Mouse (Mus musculus) CH12.LX (cell line): ENCODE measurements at regions not wholly inside any gene's neighbourhood (a gene's known extent, or its start where the extent isn't known, plus 50 kb on each side); places are given as distances from the start of the nearest gene placed in this dataset.

Experiments
- DNase-seq: peaks from one replicate; pipeline ENCODE4 v3.0.0-alpha.2; 2013; ENCODE audit errors: extremely low read depth
- H3K27ac ChIP-seq: 2 replicates; pipeline ENCODE4 v1.5.1; 2012; ENCODE audit warnings: low read depth, mild to moderate bottlenecking, control low read depth, moderate library complexity; ENCODE audit not compliant: insufficient read depth
- H3K27me3 ChIP-seq: replicated peaks from 2 replicates; pipeline ENCODE3; 2012; ENCODE audit warnings: inconsistent platforms
- H3K36me3 ChIP-seq, 2 experiments: replicated peaks in 1 of 2; 2 replicates each; pipeline versions ENCODE3 to v1.6.1; 2012; ENCODE audit warnings: inconsistent platforms in 1 of 2, low read length in 1 of 2, mild to moderate bottlenecking in 1 of 2, mixed read lengths in 1 of 2, moderate library complexity in 1 of 2; ENCODE audit not compliant: control insufficient read depth in 1 of 2, insufficient read depth in 1 of 2
- H3K4me1 ChIP-seq, 2 experiments: 2 replicates each; pipeline ENCODE4 v1.6.1; 2012; ENCODE audit warnings: inconsistent platforms in 1 of 2, moderate library complexity in 1 of 2; ENCODE audit not compliant: insufficient read depth in 2 of 2, control insufficient read depth in 1 of 2
- H3K4me2 ChIP-seq: 2 replicates; pipeline ENCODE4 v1.6.1; 2012; ENCODE audit warnings: low read depth, mild to moderate bottlenecking, control low read depth; ENCODE audit not compliant: poor library complexity, insufficient read depth, severe bottlenecking
- H3K4me3 ChIP-seq, 3 experiments: fragments of 150-350 bp in 1 of 3; sonication (generic) in 1 of 3; replicated peaks in 1 of 3; 2 replicates each; pipeline versions ENCODE3 to v1.5.1; 2011 to 2012; ENCODE audit warnings: low read depth in 2 of 3, low read length in 2 of 3, mild to moderate bottlenecking in 2 of 3, moderate library complexity in 2 of 3, control low read depth in 1 of 3, improper control_type of control experiment in 1 of 3, inconsistent platforms in 1 of 3, mixed read lengths in 1 of 3; ENCODE audit not compliant: poor library complexity in 1 of 3
- H3K79me2 ChIP-seq: replicated peaks from 2 replicates; pipeline ENCODE4 v1.6.1; 2012; ENCODE audit warnings: mild to moderate bottlenecking, moderate library complexity; ENCODE audit not compliant: control insufficient read depth, poor library complexity, insufficient read depth, severe bottlenecking; ENCODE audit errors: extremely low read depth
- H3K9ac ChIP-seq: 2 replicates; pipeline ENCODE4 v1.6.1; 2012; ENCODE audit warnings: low read depth, mild to moderate bottlenecking, control low read depth, moderate library complexity; ENCODE audit not compliant: insufficient read depth
- H3K9me3 ChIP-seq: replicated peaks from 2 replicates; pipeline ENCODE3; 2012; ENCODE audit warnings: low read length, inconsistent platforms, mixed read lengths
- BHLHE40 ChIP-seq: IDR thresholded peaks from 2 replicates; pipeline ENCODE4 v1.6.1; 2011; ENCODE audit warnings: mild to moderate bottlenecking, low read depth, low read length, improper control_type of control experiment
- CTCF ChIP-seq, 2 experiments: IDR thresholded peaks in 1 of 2; conservative IDR thresholded peaks in 1 of 2; 2 replicates each; pipeline ENCODE4 v1.5.1; 2011 to 2012; ENCODE audit warnings: low read depth in 2 of 2, low read length in 2 of 2, improper control_type of control experiment in 1 of 2, inconsistent platforms in 1 of 2, mild to moderate bottlenecking in 1 of 2, moderate library complexity in 1 of 2
- E2F4 ChIP-seq: IDR thresholded peaks from 2 replicates; pipeline ENCODE4 v1.6.1; 2011; ENCODE audit warnings: low read depth, low read length, improper control_type of control experiment; ENCODE audit not compliant: insufficient replicate concordance
- EP300 ChIP-seq: IDR thresholded peaks from 2 replicates; pipeline ENCODE4 v1.6.1; 2011; ENCODE audit warnings: low read length, improper control_type of control experiment
- ETS1 ChIP-seq: conservative IDR thresholded peaks from 2 replicates; pipeline ENCODE4 v1.6.1; 2012; ENCODE audit warnings: low read depth, mild to moderate bottlenecking, inconsistent platforms, low read length, improper control_type of control experiment, moderate library complexity
- GABPA ChIP-seq: IDR thresholded peaks from 2 replicates; pipeline ENCODE4 v1.6.1; 2012; ENCODE audit warnings: low read depth, low read length, improper control_type of control experiment, inconsistent platforms; ENCODE audit not compliant: insufficient replicate concordance
- HCFC1 ChIP-seq: IDR thresholded peaks from 2 replicates; pipeline ENCODE4 v1.6.1; 2012; ENCODE audit warnings: low read depth, mild to moderate bottlenecking, inconsistent platforms, low read length, improper control_type of control experiment
- JUN ChIP-seq: IDR thresholded peaks from 2 replicates; pipeline ENCODE4 v1.6.1; 2011; ENCODE audit warnings: low read depth, mild to moderate bottlenecking, low read length, improper control_type of control experiment, moderate library complexity; ENCODE audit not compliant: insufficient read depth
- KAT2A ChIP-seq: IDR thresholded peaks from 2 replicates; pipeline ENCODE4 v1.6.1; 2012; ENCODE audit warnings: low read length, improper control_type of control experiment, inconsistent platforms; ENCODE audit not compliant: insufficient replicate concordance
- MAFK ChIP-seq: IDR thresholded peaks from 2 replicates; pipeline ENCODE4 v1.6.1; 2011; ENCODE audit warnings: low read length, improper control_type of control experiment; ENCODE audit not compliant: insufficient replicate concordance
- MXI1 ChIP-seq: IDR thresholded peaks from 2 replicates; pipeline ENCODE4 v1.6.1; 2011; ENCODE audit warnings: mild to moderate bottlenecking, low read depth, low read length, improper control_type of control experiment
- MYC ChIP-seq: IDR thresholded peaks from 2 replicates; pipeline ENCODE4 v1.6.1; 2011; ENCODE audit warnings: low read depth, mild to moderate bottlenecking, improper control_type of control experiment, low read length
- NELFE ChIP-seq: IDR thresholded peaks from 2 replicates; pipeline ENCODE4 v1.6.1; 2011; ENCODE audit warnings: low read depth, low read length, improper control_type of control experiment
- POLR2AphosphoS2 ChIP-seq: IDR thresholded peaks from 2 replicates; pipeline ENCODE4 v1.6.1; 2011; ENCODE audit warnings: low read depth, low read length, improper control_type of control experiment
- RAD21 ChIP-seq: IDR thresholded peaks from 2 replicates; pipeline ENCODE4 v1.6.1; 2011; ENCODE audit warnings: low read depth, mild to moderate bottlenecking, low read length, improper control_type of control experiment, moderate library complexity
- SMC3 ChIP-seq: IDR thresholded peaks from 2 replicates; pipeline ENCODE4 v1.6.1; 2011; ENCODE audit warnings: low read depth, low read length, improper control_type of control experiment
- TBP ChIP-seq: conservative IDR thresholded peaks from 2 replicates; pipeline ENCODE4 v1.6.1; 2011; ENCODE audit warnings: low read depth, low read length, improper control_type of control experiment
- TCF12 ChIP-seq: IDR thresholded peaks from 2 replicates; pipeline ENCODE4 v1.6.1; 2014; ENCODE audit warnings: low read depth, mild to moderate bottlenecking, inconsistent platforms, low read length, improper control_type of control experiment
- ZC3H11A ChIP-seq: IDR thresholded peaks from 2 replicates; pipeline ENCODE4 v1.6.1; 2012; ENCODE audit warnings: low read depth, mild to moderate bottlenecking, inconsistent platforms, low read length, improper control_type of control experiment
- ZKSCAN1 ChIP-seq: IDR thresholded peaks from 2 replicates; pipeline ENCODE4 v1.6.1; 2012; ENCODE audit warnings: low read depth, inconsistent platforms, low read length, improper control_type of control experiment, borderline replicate concordance
- ZMIZ1 ChIP-seq: IDR thresholded peaks from 2 replicates; pipeline ENCODE4 v1.6.1; 2012; ENCODE audit warnings: low read depth, mild to moderate bottlenecking, inconsistent platforms, low read length, improper control_type of control experiment
- dilution Hi-C: fragments of 300-500 bp; cut with MboI; formaldehyde crosslinking; loops from 2 replicates; pipeline ENCODE4 v1.14.3; 2020; ENCODE audit warnings: low sequenced_read_pairs; ENCODE audit not compliant: extremely low pct_unique_long_range_greater_than_20kb, extremely low pct_ligation_motif_present
- in situ Hi-C: fragments of 300-500 bp; cut with MboI; formaldehyde crosslinking; loops from 3 replicates; pipeline ENCODE4 v1.14.3; 2019; ENCODE audit warnings: low sequenced_read_pairs, low pct_ligation_motif_present, low pct_unique_long_range_greater_than_20kb, mixed read lengths

DNA sequence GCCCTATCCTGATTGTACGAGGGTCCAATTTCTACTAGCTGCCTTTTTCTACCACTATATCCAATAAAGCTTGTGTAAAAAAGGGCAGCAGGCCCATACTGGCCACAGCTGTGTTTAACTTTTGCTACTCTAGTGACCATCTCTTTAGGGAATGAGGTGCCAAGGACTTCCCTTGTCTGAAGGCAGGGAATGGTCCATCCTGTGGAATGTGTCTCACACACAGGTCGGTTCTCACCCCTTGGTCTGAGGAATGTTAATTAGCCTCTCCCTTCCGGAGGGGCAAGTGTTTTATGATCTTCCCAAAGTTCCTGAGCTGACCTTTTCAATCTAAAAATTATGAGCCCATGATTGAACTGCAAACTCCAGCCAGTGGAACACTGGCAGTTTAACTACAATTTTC lies 155.8 kb upstream of the Gulp1 start:
- no peaks in the 10 kb centered on the region for H3K9me3 ChIP-seq
- H3K4me3 ChIP-seq, result no peak overlapping the region
- dilution Hi-C loops, result no loop called here
- H3K36me3 ChIP-seq, result no peaks in the 10 kb centered on the region
- H3K27me3 ChIP-seq, result no peaks in the 10 kb centered on the region
- no peak overlapping the region for H3K27ac ChIP-seq
- no peaks in the 10 kb centered on the region for H3K79me2 ChIP-seq
- H3K9ac ChIP-seq, result no peak overlapping the region
- DNase-seq, result no peak
- no peak for TF ChIP-seq MXI1
- TF ChIP-seq TBP, result no peak
- no peak for TF ChIP-seq BHLHE40
- no peak for TF ChIP-seq CTCF (conservative IDR thresholded peaks at IDR 0.05 in 1 of 2, IDR thresholded peaks at IDR 0.05 in 1 of 2; ENCODE audit: low read depth in 2 of 2, low read length in 2 of 2)
- TF ChIP-seq ZKSCAN1, result no peak
- TF ChIP-seq ETS1, result no peak
- no peak for TF ChIP-seq ZC3H11A
- no peak for TF ChIP-seq MAFK
- TF ChIP-seq EP300, result no peak
- TF ChIP-seq POLR2AphosphoS2, result no peak
- no peak for TF ChIP-seq RAD21
- no peak for TF ChIP-seq ZMIZ1
- TF ChIP-seq E2F4, result no peak
- TF ChIP-seq SMC3, result no peak
- TF ChIP-seq, all 38 proteins: peak for 0
- in situ Hi-C loops, result no loop called here
- no peak overlapping the region for H3K4me2 ChIP-seq
- H3K4me1 ChIP-seq, result no peaks in the 10 kb centered on the region

DNA sequence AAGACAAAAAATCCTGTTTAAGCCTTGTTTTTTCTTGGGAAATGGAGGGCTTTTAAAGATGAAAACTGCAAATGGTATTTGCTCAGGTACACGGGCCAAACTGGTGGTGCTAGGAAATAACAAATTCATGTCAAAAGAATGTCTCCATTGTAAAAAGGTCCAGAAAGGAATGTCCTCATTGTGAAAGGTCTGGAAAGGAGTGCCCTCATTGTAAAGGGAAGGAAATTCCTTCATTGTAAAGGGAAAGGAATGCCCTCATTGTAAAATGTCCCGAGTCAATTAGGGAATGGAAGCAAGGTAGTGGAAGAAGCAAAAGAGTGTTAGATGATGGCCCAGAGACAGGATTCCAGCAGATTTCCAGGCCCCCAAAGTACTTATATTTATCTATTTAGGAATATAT lies 153.2 kb upstream of the Gulp1 start:
- no peak for DNase-seq
- Histone ChIP-seq H3K4me3 (no peak overlapping the region), H3K27me3 (no peaks in the 10 kb centered on the region), H3K79me2 (no peaks in the 10 kb centered on the region), H3K27ac (no peak overlapping the region), H3K4me2 (no peak overlapping the region), H3K36me3 (no peaks in the 10 kb centered on the region), H3K4me1 (no peaks in the 10 kb centered on the region), H3K9ac (no peak overlapping the region), H3K9me3 (no peaks in the 10 kb centered on the region)
- in situ Hi-C loops, result no loop called here
- dilution Hi-C loops, result no loop called here
- TF ChIP-seq TCF12 (no peak), MAFK (no peak), MYC (no peak), HCFC1 (no peak), JUN (no peak), RAD21 (no peak), NELFE (no peak), KAT2A (no peak), GABPA (no peak)
